Mouse (Mus musculus): Measurements from ENCODE around the gene Prkce. TPM values are rescaled to one million over a fixed set of nuclear protein-coding genes. Genes with fewer than 3 reads are reported as not detected.

Prkce gene
- polyA plus RNA-seq, 1 experiment, result 1.9 TPM

DNA sequence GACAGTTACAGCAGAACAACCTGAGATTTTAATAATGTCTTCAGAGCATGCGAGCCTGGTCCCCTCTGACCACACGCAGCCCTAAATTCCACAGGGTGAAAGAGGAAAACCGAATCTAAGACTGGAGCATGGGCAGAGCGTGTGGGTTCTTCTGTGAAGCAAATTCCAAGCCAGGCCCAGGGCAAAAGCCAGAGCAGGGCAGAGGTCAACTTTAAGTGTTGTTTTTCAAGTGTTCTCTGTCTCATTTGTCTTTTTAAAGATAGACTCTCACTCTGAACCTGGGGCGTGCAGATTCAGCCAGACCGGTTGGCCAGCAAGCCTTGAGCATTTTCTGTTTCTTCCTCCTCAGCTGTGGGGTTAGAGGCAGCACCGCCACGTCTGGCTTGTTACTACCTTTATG is 27.3 kb downstream of the Prkce start:
- Histone ChIP-seq H3K36me3 (ENCODE audit: control insufficient read depth, insufficient read depth) (no peaks in the 10 kb centered on the region), H3K4me3 (no peak overlapping the region), H3ac (ENCODE audit: control insufficient read depth, insufficient read length) (no peak overlapping the region), H3K79me2 (ENCODE audit: control insufficient read depth, insufficient read depth) (no peaks in the 10 kb centered on the region), H3K27me3 (ENCODE audit: control insufficient read depth, insufficient read depth, insufficient read length) (no peaks in the 10 kb centered on the region), H3K4me2 (ENCODE audit: low read depth) (no peak overlapping the region)
- TF ChIP-seq POLR2A (IDR thresholded peaks at IDR 0.05; ENCODE audit: insufficient read length, low read depth) (no peak), REST (IDR thresholded peaks at IDR 0.05; ENCODE audit: insufficient read depth, insufficient read length) (no peak), TCF3 (IDR thresholded peaks at IDR 0.05; ENCODE audit: insufficient read length, low read depth) (no peak), TCF12 (IDR thresholded peaks at IDR 0.05; ENCODE audit: insufficient read depth, poor library complexity, severe bottlenecking) (no peak)

DNA sequence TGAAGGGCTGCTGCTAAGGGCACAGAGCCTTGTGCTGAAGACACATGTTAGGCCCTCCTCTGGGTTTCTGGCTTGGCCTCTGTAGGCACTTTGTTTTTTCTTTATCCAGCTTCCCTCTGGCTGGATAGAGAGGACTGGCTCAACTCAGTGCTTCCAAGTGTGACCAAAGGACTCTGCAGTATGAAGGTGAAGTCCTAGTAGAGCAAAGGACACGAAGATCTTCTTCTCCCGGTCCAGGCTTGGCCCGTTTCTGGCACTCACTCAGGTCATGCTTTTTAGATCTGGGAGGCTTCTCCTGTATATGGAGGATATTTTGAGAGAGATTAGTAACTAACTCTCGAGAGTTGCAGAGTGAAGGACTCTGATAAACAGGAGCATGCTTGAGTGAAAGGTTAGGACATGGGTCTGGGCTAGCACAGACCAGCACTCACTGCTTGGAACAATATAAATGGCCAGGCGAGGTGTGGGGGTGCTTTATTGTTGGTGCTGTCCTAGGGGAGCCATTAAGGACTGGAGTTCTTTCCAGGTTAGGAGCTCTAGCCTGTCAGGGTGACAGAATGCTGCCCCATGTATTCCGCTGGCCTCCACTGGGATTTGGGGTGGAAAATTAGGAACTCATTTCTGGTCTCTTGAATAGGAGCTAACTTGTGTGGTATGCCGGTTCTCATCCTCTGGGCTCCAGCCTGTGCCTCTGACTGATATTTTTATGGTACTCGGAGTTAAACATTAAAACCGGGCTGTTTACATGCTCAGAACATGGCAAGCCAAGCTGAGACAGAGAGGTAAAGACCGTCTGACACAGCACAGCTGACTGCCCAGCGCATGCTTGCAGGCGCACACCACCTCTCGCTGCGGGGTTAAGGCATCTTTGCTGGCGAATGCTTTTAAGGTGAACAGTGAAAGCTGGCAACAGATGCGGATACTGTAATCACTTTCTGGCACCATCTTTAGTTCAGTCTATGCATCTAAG is 31.2 kb downstream of the Prkce start:
- no peak overlapping the region for H3K4me3 ChIP-seq
- no peaks in the 10 kb centered on the region for H3K79me2 ChIP-seq (ENCODE audit: control insufficient read depth, insufficient read depth)
- H3K4me2 ChIP-seq (ENCODE audit: low read depth), result no peak overlapping the region
- TF ChIP-seq REST (IDR thresholded peaks at IDR 0.05; ENCODE audit: insufficient read depth, insufficient read length), result no peak
- TF ChIP-seq POLR2A (IDR thresholded peaks at IDR 0.05; ENCODE audit: insufficient read length, low read depth), result no peak
- TF ChIP-seq MYOG (IDR thresholded peaks at IDR 0.05; ENCODE audit: control insufficient read depth in 1 of 3, insufficient read depth in 1 of 3, insufficient read length in 2 of 3, low read depth in 2 of 3), result no peak
- TF ChIP-seq MYOD1 (IDR thresholded peaks at IDR 0.05; ENCODE audit: control insufficient read depth in 1 of 3, insufficient read length in 2 of 3, low read depth in 2 of 3), result no peak
- no peak for TF ChIP-seq TCF12 (IDR thresholded peaks at IDR 0.05; ENCODE audit: insufficient read depth, poor library complexity, severe bottlenecking)
- no peak for TF ChIP-seq USF1 (IDR thresholded peaks at IDR 0.05; ENCODE audit: low read depth)
- no peak for TF ChIP-seq TCF3 (IDR thresholded peaks at IDR 0.05; ENCODE audit: insufficient read length, low read depth)
- TF ChIP-seq CEBPB (IDR thresholded peaks at IDR 0.05; ENCODE audit: insufficient read depth, poor library complexity, severe bottlenecking), result no peak
- H3ac ChIP-seq (ENCODE audit: control insufficient read depth, insufficient read length), result no peak overlapping the region
- H3K27me3 ChIP-seq (ENCODE audit: control insufficient read depth, insufficient read depth, insufficient read length), result no peaks in the 10 kb centered on the region
- H3K36me3 ChIP-seq (ENCODE audit: control insufficient read depth, insufficient read depth), result no peaks in the 10 kb centered on the region

DNA sequence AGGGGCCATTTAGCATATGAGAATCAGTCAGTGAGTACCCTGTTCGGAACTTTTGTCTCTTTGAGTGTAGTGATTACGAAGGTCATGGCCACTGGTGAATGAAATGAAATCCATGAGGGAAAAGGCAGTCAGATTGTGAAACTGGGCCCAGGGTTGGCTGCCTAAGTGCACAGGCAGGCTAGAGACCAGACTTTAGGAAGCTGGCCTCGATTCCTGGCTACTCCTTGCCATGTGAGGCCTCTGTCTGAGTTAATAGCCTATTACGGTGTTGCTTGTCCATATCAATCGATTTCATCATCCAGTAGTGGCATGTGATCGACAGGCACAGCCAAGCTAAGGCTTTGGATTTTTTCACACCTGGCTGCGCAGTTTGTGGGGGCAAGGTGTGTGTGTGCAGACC is 34.4 kb downstream of the Prkce start:
- no peaks in the 10 kb centered on the region for H3K36me3 ChIP-seq (ENCODE audit: control insufficient read depth, insufficient read depth)
- no peak for TF ChIP-seq USF1 (IDR thresholded peaks at IDR 0.05; ENCODE audit: low read depth)
- TF ChIP-seq CEBPB (IDR thresholded peaks at IDR 0.05; ENCODE audit: insufficient read depth, poor library complexity, severe bottlenecking), result 0 out of 2 replicates have a peak, but pooled peaks have one; percentile 49
- no peak for TF ChIP-seq POLR2AphosphoS2 (IDR thresholded peaks at IDR 0.05; ENCODE audit: insufficient read length, low read depth)
- TF ChIP-seq MYOD1 (IDR thresholded peaks at IDR 0.05; ENCODE audit: control insufficient read depth in 1 of 3, insufficient read length in 2 of 3, low read depth in 2 of 3), result no peak
- no peak overlapping the region for H3ac ChIP-seq (ENCODE audit: control insufficient read depth, insufficient read length)
- H3K79me2 ChIP-seq (ENCODE audit: control insufficient read depth, insufficient read depth), result no peaks in the 10 kb centered on the region
- H3K4me3 ChIP-seq, result no peak overlapping the region
- no peak overlapping the region for H3K4me2 ChIP-seq (ENCODE audit: low read depth)
- no peaks in the 10 kb centered on the region for H3K27me3 ChIP-seq (ENCODE audit: control insufficient read depth, insufficient read depth, insufficient read length)

DNA sequence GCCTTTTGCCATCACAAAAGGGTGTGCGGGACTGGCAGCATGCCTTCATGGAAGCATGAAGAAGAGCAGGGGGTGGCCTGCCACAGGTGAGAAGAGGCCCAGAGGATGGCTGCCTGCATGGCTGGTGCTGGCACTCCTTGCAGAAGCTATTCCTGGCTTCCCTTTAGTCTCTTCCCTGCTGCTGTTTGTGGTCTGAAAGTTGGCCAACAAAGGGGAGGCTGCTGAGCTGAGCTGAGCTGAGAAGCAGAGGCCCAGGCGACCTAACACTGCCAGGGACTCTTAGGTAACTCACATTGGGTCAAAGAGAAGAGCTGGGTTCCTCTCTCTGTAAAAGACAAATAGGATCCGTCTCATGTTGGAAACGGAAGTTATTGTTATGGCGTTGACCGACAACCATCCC is 35.4 kb downstream of the Prkce start:
- no peaks in the 10 kb centered on the region for H3K27me3 ChIP-seq (ENCODE audit: control insufficient read depth, insufficient read depth, insufficient read length)
- TF ChIP-seq REST (IDR thresholded peaks at IDR 0.05; ENCODE audit: insufficient read depth, insufficient read length), result no peak
- peak in 1 of 3 experiments; percentile 28 for TF ChIP-seq MYOG (IDR thresholded peaks at IDR 0.05; ENCODE audit: control insufficient read depth in 1 of 3, insufficient read depth in 1 of 3, insufficient read length in 2 of 3, low read depth in 2 of 3)
- H3K4me2 ChIP-seq (ENCODE audit: low read depth), result no peak overlapping the region
- H3ac ChIP-seq (ENCODE audit: control insufficient read depth, insufficient read length), result no peak overlapping the region
- H3K79me2 ChIP-seq (ENCODE audit: control insufficient read depth, insufficient read depth), result no peaks in the 10 kb centered on the region
- no peak overlapping the region for H3K4me3 ChIP-seq
- H3K36me3 ChIP-seq (ENCODE audit: control insufficient read depth, insufficient read depth), result no peaks in the 10 kb centered on the region

DNA sequence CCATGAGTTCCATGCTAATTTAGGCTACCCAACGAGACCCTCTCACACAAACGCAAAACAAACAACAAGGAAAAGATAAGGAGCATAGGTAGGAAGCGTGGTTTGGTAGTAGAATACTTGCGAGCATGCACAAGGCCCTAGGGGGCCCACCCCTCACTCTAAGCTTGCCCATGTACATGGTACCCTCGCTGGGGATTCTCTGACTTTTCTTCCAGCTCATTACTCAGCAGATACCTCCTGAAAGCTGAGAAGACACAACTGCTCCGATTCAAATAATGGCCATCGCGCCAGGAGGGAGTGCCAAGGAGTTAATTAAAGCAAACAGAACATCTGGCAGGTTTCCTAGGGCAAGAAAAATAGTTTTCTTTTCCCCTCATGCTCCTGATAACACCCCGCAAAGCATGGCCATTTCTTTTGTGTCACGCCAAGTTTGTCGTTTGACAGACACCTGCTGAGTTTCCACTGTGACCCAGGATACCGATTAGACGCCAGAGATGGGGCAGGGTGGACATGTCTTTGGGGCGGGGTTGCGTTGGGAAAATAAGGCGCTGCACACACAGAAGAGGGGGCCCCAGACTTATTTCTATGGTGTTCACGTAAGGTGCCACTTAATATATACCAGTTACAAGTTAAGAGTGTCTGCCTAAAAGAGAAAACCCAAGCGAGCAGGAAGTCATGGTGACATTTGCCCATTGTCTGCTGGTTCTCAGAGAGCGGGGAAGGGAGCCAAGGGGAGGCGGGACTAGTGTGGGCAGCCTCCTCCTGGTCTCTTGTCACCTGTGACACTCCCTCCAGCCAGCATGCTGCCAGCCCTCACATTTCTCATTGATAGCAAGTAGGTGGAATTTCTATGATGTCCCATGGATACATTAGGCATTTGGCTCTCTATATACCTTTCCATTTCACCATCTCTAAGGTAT is 36.2 kb downstream of the Prkce start:
- Histone ChIP-seq H3ac (ENCODE audit: control insufficient read depth, insufficient read length) (no peak overlapping the region), H3K79me2 (ENCODE audit: control insufficient read depth, insufficient read depth) (no peaks in the 10 kb centered on the region), H3K36me3 (ENCODE audit: control insufficient read depth, insufficient read depth) (no peaks in the 10 kb centered on the region), H3K27me3 (ENCODE audit: control insufficient read depth, insufficient read depth, insufficient read length) (no peaks in the 10 kb centered on the region), H3K4me3 (no peak overlapping the region), H3K4me2 (ENCODE audit: low read depth) (no peak overlapping the region)
- TF ChIP-seq SRF (IDR thresholded peaks at IDR 0.05; ENCODE audit: control insufficient read depth, insufficient read length, low read depth) (no peak), POLR2A (IDR thresholded peaks at IDR 0.05; ENCODE audit: insufficient read length, low read depth) (no peak), POLR2AphosphoS2 (IDR thresholded peaks at IDR 0.05; ENCODE audit: insufficient read length, low read depth) (no peak), REST (IDR thresholded peaks at IDR 0.05; ENCODE audit: insufficient read depth, insufficient read length) (no peak), MYOD1 (IDR thresholded peaks at IDR 0.05; ENCODE audit: control insufficient read depth in 1 of 3, insufficient read length in 2 of 3, low read depth in 2 of 3) (no peak), E2F4 (IDR thresholded peaks at IDR 0.05; ENCODE audit: insufficient read depth) (no peak), MAX (IDR thresholded peaks at IDR 0.05; ENCODE audit: low read depth) (no peak), TCF3 (IDR thresholded peaks at IDR 0.05; ENCODE audit: insufficient read length, low read depth) (no peak), MYOG (IDR thresholded peaks at IDR 0.05; ENCODE audit: control insufficient read depth in 1 of 3, insufficient read depth in 1 of 3, insufficient read length in 2 of 3, low read depth in 2 of 3) (no peak), USF1 (IDR thresholded peaks at IDR 0.05; ENCODE audit: low read depth) (no peak), TCF12 (IDR thresholded peaks at IDR 0.05; ENCODE audit: insufficient read depth, poor library complexity, severe bottlenecking) (no peak), CEBPB (IDR thresholded peaks at IDR 0.05; ENCODE audit: insufficient read depth, poor library complexity, severe bottlenecking) (no peak)
